Mouse (Mus musculus) heart, embryonic 10.5 days (tissue): ENCODE measurements at regions not wholly inside any gene's neighbourhood (a gene's known extent, or its start where the extent isn't known, plus 50 kb on each side); places are given as distances from the start of the nearest gene placed in this dataset.

Experiments
- DNase-seq: peaks from one replicate; pipeline ENCODE4 v3.0.0-alpha.2; 2017; ENCODE audit warnings: low spot score
- H3K27ac ChIP-seq: fragments of 300-500 bp; sonication (generic); 2 replicates; pipeline ENCODE4 v1.5.1; 2016; ENCODE audit warnings: mild to moderate bottlenecking
- H3K27me3 ChIP-seq: fragments of 300-500 bp; sonication (generic); 2 replicates; pipeline ENCODE4 v1.6.1; 2016; ENCODE audit warnings: mild to moderate bottlenecking; ENCODE audit not compliant: poor library complexity, insufficient read depth, severe bottlenecking
- H3K36me3 ChIP-seq: fragments of 300-500 bp; sonication (generic); 2 replicates; pipeline ENCODE4 v1.6.1; 2016; ENCODE audit warnings: mild to moderate bottlenecking, moderate library complexity
- H3K4me1 ChIP-seq: fragments of 300-500 bp; sonication (generic); 2 replicates; pipeline ENCODE4 v1.6.1; 2016; ENCODE audit warnings: mild to moderate bottlenecking
- H3K4me3 ChIP-seq: fragments of 300-500 bp; sonication (generic); 2 replicates; pipeline ENCODE4 v1.5.1; 2016; ENCODE audit warnings: mild to moderate bottlenecking, moderate library complexity
- H3K9me3 ChIP-seq: fragments of 300-500 bp; sonication (generic); 2 replicates; pipeline ENCODE4 v1.6.1; 2016; ENCODE audit warnings: mild to moderate bottlenecking, moderate library complexity
- WGBS: fragments of 180-500 bp; shearing (Covaris S2); methylation state at CpG from one replicate; pipeline ENCODE4 v1.1.7; 2016; 5-methylcytosine and 5-hydroxymethylcytosine counted together

GRCm38 (mm10) chr13:112071209-112071955, 216.9 kb upstream of the Ankrd55 start:
- H3K9me3 ChIP-seq: no peaks in the 10 kb centered on the region
- H3K27me3 ChIP-seq: no peaks in the 10 kb centered on the region
- H3K4me1 ChIP-seq: peaks cover 9% of the 10 kb centered on the region; the same call in 1 of the 2 replicates
- no peak overlapping the region for H3K27ac ChIP-seq
- WGBS: 85% methylated on average over 10 of the region's 10 CpGs
- no peak overlapping the region for H3K4me3 ChIP-seq
- no peak for DNase-seq
- no peaks in the 10 kb centered on the region for H3K36me3 ChIP-seq

DNA sequence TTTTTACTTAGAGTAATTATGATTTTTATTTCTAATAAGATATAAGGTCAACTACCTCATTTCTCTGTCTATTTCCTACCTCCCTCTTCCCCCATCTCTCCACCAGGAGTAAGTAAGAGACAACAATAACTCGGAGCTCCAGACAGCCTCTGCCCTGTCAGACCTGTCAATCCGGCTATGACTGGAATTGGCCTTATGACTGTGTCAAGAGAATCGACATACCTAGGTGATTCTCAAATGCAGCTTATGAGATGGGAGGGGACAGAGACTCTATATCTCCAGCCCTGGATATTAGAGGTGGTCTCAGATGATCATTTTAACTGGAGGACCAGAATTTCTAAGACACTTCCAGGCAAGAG, 216.3 kb upstream of the Ankrd55 start:
- Histone ChIP-seq H3K9me3 (no peaks in the 10 kb centered on the region), H3K4me1 (peaks cover 4% of the 10 kb centered on the region; the same call in 1 of the 2 replicates), H3K27ac (no peak overlapping the region), H3K36me3 (no peaks in the 10 kb centered on the region), H3K4me3 (no peak overlapping the region), H3K27me3 (no peaks in the 10 kb centered on the region)
- WGBS: 83% methylated on average over 3 of the region's 3 CpGs
- DNase-seq: no peak

- H3K9me3 ChIP-seq: no peaks in the 10 kb centered on the region
- H3K4me3 ChIP-seq: no peak overlapping the region
- peak overlapping the region; percentile 36; the same call in 1 of the 2 replicates for H3K27ac ChIP-seq
- 0 out of 2 replicates have a peak, but pooled peaks cover 6% of the 10 kb centered on the region for H3K4me1 ChIP-seq
- no peaks in the 10 kb centered on the region for H3K27me3 ChIP-seq
- no peak for DNase-seq
- no peaks in the 10 kb centered on the region for H3K36me3 ChIP-seq
- WGBS: 84% methylated on average over 6 of the region's 6 CpGs
Measured at GRCm38 (mm10) chr13:112073519-112074406, 214.5 kb upstream of the Ankrd55 start.

DNA sequence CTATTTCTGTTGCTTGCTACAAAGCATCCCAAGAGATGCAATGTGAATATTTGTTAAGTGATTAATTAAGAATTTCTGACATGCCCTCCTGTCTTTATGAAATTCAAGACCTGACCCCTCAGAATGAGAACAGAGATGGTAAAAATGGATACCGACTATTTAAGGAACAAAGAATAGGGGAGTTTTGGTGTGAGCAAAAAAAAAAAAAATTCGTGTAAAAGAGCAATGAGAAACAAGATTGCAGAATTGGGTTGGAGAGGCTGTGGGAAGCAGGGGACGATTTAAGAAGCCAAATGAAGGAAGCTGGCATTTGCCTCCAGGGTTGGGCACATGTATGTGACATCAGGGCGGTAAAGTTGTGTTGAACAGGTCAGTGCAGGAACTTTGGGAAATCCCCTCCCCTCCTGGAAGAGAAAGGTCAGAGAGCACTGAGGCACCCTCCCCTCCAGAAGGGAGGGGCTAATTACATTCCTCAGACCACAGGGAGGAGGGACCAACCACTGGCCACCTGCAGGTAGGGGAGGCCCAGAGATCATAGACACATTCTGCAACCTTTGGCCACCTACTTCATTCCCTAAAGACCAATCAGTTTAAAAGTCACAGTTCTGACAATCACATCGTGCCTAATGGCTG, 212.3 kb upstream of the Ankrd55 start:
- WGBS: 61% methylated on average over 5 of the region's 5 CpGs
- Histone ChIP-seq H3K9me3 (no peaks in the 10 kb centered on the region), H3K4me1 (0 out of 2 replicates have a peak, but pooled peaks cover 6% of the 10 kb centered on the region)

DNA sequence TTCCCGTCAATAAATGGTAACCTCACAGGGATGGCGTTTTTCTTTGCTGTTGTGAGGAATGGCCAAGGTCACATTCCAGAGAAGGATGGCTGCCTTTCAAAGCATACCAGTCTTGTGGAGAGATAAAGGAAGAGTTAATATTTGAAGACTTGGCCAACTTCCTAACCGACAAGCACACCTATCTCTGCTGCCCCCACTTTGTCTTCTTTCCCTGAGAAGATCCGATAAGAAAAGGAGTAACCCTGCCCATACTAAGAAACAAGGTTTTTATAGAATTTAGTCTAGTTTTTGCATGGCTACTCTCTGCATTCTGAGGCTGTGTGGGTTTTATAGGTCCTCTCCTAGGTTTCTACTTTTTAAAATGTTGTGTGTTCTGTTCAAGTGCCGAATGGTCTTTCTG, 210.2 kb upstream of the Ankrd55 start:
- Histone ChIP-seq H3K27ac (no peak overlapping the region), H3K27me3 (no peaks in the 10 kb centered on the region), H3K4me1 (0 out of 2 replicates have a peak, but pooled peaks cover 6% of the 10 kb centered on the region), H3K9me3 (no peaks in the 10 kb centered on the region), H3K4me3 (no peak overlapping the region), H3K36me3 (no peaks in the 10 kb centered on the region)
- DNase-seq: no peak
- WGBS: 67% methylated on average over 5 of the region's 5 CpGs

More for the DNA sequence above, 212.3 kb upstream of the Ankrd55 start:
- Histone ChIP-seq H3K27ac (no peak overlapping the region), H3K27me3 (no peaks in the 10 kb centered on the region), H3K36me3 (no peaks in the 10 kb centered on the region), H3K4me3 (no peak overlapping the region)
- no peak for DNase-seq

DNA sequence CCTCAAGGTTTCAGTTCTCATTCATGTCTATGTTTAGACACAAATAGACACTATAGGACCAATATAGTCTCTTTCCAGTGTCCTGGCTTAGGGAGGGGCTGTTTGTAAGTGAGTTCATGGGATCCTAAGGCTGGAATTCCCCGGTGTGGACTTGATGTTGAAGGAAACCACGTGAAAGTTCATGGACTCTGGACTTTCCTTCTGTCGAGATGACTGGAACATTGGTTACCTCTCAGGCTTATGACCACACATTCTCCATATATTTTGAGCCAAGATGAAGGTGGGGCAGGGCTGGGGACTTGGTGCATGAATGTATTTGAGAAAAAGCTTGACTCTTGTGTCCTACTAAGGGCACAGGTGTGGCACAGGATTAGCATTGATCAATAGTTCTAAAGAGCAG, 206.3 kb upstream of the Ankrd55 start:
- Histone ChIP-seq H3K9me3 (no peaks in the 10 kb centered on the region), H3K27ac (no peak overlapping the region), H3K4me1 (peaks cover 21% of the 10 kb centered on the region), H3K4me3 (no peak overlapping the region), H3K27me3 (no peaks in the 10 kb centered on the region), H3K36me3 (no peaks in the 10 kb centered on the region)
- 76% methylated on average over 3 of the region's 3 CpGs for WGBS
- no peak for DNase-seq

DNA sequence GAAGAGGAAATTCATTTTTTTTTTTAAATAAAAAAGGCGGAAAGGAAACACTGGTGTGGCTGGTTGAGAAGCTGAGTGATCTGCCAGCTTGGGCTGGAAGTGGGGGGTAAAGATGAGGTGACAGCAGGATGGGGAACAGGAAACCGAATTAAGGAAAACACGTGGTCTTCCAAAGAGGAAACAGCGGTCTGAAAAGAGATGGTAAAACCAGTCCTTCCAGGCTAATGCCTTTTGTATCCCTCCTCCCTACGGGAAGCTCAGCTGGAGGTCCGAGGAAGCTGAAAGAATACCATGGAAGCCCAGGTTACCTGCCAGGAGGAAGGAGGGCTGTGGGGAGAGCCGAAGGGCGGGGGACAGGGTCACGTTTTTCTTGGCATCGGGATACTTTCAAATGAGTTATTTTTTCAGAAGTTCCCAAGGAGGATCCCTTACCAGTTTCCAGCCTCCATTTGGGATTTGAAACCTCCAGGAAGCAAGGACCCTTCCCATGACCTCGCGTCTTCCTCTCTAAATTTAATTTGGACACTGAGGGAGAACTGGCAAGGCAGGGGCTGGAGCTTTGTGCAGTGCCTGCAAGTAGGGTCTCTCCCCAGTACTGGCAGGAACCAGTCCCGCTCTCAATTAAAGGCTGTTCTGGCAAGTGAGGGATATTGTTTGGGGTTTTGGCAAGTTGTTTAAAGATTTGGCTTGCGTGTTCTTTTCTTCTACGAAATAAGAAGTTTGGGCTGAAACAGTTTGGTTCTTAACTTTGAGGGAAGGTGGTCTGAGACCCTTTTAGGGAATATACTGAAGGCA, 203.6 kb upstream of the Ankrd55 start:
- peaks cover 39% of the 10 kb centered on the region for H3K4me1 ChIP-seq
- DNase-seq: no peak
- no peaks in the 10 kb centered on the region for H3K27me3 ChIP-seq
- H3K36me3 ChIP-seq: no peaks in the 10 kb centered on the region
- peak overlapping the region; percentile 69; the same call in 1 of the 2 replicates for H3K27ac ChIP-seq
- H3K9me3 ChIP-seq: no peaks in the 10 kb centered on the region
- H3K4me3 ChIP-seq: no peak overlapping the region
- WGBS: 50% methylated on average over 15 of the region's 15 CpGs

DNA sequence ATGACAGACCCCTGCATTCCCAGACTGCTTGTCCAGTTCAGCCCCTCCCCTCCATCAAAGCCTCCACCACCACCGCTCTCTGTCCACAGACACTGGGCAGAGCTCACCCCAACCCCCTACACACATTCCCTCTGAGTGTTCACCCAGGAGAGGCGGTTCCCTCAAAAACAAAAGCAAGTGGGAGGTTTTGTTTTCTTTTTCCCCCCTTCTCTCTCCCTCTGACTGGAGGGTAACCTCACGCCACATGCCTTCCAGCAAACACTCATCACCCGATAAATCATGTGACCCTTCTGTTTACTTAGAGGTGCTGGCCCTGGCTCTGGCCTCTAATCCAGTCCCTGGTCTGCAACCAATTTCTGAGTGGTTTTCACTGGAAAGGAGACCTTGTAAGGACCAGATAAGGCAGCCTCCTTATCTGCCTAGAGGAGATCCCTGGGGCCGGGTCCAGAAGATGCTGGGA, 199.9 kb upstream of the Ankrd55 start:
- H3K27ac ChIP-seq: peak overlapping the region; percentile 81
- H3K4me3 ChIP-seq: no peak overlapping the region
- no peaks in the 10 kb centered on the region for H3K36me3 ChIP-seq
- no peaks in the 10 kb centered on the region for H3K9me3 ChIP-seq
- peaks cover 56% of the 10 kb centered on the region for H3K4me1 ChIP-seq
- H3K27me3 ChIP-seq: no peaks in the 10 kb centered on the region
- 4% methylated on average over 5 of the region's 5 CpGs for WGBS
- peak; percentile 89 for DNase-seq

DNA sequence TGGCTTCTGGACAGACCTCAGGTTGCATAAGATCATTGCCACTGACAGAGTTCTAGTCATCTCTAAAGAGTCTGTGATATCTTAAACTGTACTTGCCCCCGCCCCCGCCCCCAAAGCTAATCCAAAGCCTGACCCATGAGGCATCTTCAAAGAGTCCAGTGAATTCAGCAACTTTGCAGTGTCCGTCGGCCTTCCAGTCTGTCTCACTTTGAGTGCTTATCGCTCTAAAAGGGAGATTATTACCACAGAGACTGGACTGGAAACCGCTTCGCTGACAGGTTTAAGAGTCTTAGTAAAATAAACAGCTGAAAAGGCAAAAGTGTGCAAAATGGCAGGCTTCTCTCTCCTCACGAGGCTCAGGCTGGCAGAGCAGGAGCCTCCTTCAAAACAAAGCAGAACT, 197.5 kb upstream of the Ankrd55 start:
- no peak for DNase-seq
- H3K27ac ChIP-seq: peak overlapping the region; percentile 81
- 25% methylated on average over 8 of the region's 8 CpGs for WGBS

DNA sequence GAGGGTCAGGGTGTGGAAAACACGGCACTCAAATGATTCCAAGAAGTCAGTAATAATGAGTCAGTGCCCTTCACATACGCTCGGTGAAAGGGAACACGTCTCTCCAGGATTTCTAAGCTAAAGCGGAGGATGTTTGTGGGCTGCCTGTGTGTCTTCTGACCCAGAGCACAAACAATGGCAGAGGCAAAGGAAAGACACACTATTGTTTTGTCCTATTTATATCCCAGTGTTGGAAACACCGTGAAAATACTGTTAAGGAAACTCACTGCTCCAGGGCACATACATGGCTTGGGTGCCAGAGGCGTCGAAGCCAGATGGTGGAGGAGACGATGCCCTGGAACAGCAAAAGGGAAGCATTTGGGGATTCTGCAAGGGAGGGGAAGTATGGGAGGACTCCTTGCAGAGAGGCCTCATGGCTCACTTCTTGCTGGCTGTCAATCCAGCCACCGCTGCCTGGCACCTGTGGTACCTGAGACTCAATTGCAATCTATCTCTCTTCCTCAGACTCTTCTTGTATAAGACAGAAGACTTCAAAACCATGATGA, 192.6 kb upstream of the Ankrd55 start:
- 77% methylated on average over 10 of the region's 10 CpGs for WGBS
- Histone ChIP-seq H3K36me3 (no peaks in the 10 kb centered on the region), H3K27me3 (no peaks in the 10 kb centered on the region), H3K4me3 (no peak overlapping the region), H3K4me1 (peaks cover 19% of the 10 kb centered on the region), H3K27ac (no peak overlapping the region), H3K9me3 (no peaks in the 10 kb centered on the region)
- DNase-seq: no peak

More for the DNA sequence above, 197.5 kb upstream of the Ankrd55 start:
- Histone ChIP-seq H3K36me3 (no peaks in the 10 kb centered on the region), H3K4me3 (0 out of 2 replicates have a peak overlapping the region, but pooled peaks have one; percentile 8), H3K4me1 (peaks cover 44% of the 10 kb centered on the region), H3K27me3 (no peaks in the 10 kb centered on the region), H3K9me3 (no peaks in the 10 kb centered on the region)

DNA sequence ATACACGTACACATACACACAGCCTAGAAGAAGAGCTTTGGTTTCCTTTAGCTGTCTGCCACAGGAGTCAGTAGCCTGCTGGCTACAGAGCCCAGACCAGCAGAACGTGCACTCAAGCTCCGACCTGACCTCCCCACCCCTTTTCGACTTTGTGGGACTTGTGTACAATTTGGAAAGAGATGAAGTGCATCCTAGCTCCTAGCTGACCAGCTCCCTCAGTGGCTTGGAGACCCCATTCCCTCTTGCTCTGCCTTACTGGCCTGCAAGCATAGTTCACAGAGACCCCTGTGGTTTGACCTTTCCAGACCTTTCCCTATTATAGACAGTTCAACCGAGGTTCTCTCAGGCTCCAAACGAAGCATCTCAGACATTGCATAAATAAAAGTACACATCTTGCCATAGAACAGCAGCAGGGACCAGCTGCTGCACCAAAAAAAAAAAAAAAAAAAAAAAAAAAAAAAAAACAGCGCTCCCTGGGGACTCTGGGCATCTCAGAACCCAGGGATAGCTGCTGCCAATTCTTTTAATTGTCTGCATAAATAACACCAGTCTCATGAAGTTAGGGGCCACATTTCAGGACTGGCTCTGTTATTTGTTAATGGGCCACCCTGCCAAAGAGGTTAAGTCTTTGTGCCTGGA, 188.2 kb upstream of the Ankrd55 start:
- peak overlapping the region; percentile 64 for H3K4me3 ChIP-seq
- no peaks in the 10 kb centered on the region for H3K9me3 ChIP-seq
- no peak for DNase-seq
- H3K36me3 ChIP-seq: no peaks in the 10 kb centered on the region
- H3K27me3 ChIP-seq: no peaks in the 10 kb centered on the region
- 53% methylated on average over 7 of the region's 7 CpGs for WGBS
- H3K4me1 ChIP-seq: peaks cover 28% of the 10 kb centered on the region
- H3K27ac ChIP-seq: peak overlapping the region; percentile 78
